Mouse (Mus musculus): ENCODE data around the gene Kcnn3.

Kcnn3 gene

DNA sequence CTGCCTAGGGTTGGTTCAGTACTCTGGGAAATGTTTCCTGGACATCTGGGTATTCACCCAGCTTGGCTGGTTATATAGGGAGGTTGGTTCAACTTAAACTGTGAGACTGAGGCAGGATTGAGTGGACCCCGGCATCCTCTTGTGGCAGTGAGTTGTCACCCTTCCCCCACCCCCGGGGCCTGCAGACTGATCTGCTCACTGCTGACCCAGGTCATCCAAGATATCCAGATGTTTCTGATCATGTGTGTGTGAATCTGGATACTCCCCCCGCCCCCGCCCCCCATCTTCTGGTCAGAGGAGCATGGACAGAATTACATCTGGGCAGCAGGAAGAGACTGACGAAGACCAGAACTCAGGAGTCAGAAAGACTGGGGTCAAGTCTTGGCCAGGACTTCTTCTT, 45.4 kb downstream of the Kcnn3 start:
- DNase-seq (ENCODE audit: low read depth), result no peak

DNA sequence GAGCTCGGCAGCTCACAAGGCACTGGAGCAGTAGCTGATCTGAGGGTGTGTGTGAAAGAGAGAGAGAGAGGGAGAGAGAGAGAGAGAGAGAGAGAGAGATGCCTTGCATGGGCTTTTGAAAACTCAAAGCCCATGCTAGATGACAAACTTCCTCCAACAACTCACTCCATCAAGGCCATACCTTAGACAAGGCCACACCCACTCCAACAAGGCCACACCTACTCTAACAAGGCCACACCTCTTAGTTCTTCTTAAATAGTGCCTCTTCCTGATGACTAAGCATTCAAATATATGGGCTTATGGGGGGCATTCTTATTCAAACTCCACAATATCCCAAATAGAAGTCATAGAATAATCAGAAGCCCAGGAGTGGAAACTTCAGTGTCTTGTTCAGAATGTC, 49.1 kb downstream of the Kcnn3 start:
- DNase-seq (ENCODE audit: low read depth), result no peak

DNA sequence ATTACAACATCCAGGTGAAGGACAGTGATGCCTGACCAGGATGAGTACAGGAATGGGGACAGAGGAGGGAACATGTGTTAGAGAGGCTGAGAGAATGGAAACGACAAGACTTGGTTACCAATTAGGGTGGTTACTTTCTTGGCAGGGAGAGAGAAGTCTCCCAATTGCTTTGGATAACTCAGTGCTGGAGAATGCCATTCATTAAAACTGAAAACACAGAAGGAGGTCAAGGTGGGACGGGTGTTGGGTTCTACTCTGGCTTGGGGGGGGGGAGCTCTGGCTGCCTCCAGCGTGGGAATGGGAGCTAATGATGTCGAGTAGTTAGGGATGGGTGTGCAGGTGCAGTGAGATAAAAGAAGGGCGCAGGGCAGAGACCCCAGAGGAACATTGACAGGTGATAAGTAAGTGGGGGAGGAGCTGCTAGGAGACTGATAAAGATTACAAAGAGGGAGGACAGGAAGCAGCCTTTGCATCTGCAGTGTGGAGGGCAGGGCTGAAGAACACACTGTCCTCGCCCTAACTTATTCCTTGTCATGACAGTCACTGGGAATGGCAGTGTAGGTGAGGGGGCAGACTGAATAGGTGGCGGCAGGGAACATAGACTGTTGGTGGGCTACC, 49.9 kb downstream of the Kcnn3 start:
- no peak for DNase-seq (ENCODE audit: low read depth)

GRCm38 (mm10) chr3:89570362-89570761, 50.4 kb downstream of the Kcnn3 start:
- DNase-seq (ENCODE audit: low read depth), result no peak

DNA sequence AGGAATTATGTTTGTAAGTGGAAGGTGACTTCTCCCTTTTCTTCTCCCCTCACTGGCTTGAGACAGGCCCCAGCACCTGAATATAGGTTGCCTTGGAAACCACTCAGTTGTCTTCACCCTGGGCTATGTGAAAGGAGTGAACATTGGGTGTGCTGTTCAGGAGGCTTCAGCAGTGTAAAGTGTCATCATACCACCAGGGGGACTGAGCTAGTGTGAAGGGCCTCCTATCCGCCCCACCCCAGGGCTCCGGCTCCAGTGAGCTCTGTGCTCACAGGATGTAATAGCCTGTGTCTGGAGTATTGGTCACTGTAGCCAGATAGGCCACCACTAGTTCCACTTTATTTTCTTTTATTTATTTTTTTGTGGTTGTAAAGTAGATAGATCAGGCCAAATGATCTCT, 54.3 kb downstream of the Kcnn3 start:
- peak; percentile 45 for DNase-seq (ENCODE audit: low read depth)

- peak; percentile 37 for DNase-seq (ENCODE audit: low read depth)
These were observed 56.4 kb downstream of the Kcnn3 start for GRCm38 (mm10) chr3:89576381-89576780.

DNA sequence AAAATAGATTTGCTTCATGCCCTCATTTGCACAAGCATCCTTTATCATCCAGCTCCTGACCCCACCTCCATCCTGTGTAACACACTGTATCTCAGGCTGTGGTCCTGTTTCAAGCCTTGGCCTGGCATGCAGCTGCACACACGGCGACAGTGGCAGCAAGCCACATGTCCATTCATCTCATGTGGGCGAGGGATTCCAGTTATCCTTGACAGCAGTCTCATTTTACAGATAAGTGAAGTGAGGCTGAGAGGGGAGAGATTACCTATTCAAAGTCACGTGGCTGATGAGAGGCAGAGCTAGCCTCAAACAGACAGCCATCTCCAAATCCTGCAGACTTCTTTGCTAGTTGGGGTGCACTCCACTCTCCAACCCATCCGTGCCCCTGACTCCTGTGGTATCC, 57.2 kb downstream of the Kcnn3 start:
- no peak for DNase-seq (ENCODE audit: low read depth)

DNA sequence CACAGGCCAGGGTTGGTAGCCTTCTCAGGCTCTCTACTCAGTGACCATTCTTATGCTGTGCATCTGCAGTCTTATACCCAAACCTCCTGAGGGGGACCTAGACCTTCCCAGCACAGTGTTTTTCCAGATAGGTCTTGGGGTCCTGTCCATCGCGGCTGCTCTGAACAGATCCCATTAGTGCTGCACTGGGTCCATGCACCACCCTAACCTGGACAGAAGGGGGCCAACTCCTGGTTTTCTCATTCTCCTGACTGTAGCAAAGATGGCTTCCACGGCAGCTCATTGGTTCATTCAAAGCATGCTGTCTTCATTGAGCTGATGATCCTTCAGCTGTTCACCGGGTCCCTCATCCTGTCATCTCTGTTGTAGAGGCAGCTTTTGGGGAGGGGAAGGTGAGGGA, 58.1 kb downstream of the Kcnn3 start:
- no peak for DNase-seq (ENCODE audit: low read depth)

DNA sequence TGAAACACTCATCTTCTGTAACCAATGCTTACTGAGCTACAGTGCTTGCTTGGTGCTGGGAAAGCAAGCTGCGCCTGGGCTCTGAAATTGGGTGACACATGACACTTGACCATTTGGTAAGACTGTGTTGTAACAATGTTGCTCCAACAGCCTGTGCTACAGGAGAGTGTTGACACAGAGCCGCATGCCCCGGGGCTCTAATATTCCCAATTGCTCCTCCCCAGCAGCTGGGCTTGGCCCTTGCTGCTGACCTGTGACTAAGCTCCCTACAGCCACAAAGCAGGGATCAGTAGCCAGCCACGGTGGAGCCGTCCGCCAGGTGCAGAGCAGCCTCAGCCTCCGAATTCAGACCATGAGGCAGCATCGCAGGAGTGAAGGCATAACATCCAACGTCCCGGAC, 58.8 kb downstream of the Kcnn3 start:
- DNase-seq (ENCODE audit: low read depth), result peak; percentile 61

- no peak for DNase-seq (ENCODE audit: low read depth)
These were observed 64.3 kb downstream of the Kcnn3 start for GRCm38 (mm10) chr3:89584254-89584653.

- DNase-seq (ENCODE audit: low read depth), result no peak
These were observed 68.5 kb downstream of the Kcnn3 start for GRCm38 (mm10) chr3:89588436-89588835.

DNA sequence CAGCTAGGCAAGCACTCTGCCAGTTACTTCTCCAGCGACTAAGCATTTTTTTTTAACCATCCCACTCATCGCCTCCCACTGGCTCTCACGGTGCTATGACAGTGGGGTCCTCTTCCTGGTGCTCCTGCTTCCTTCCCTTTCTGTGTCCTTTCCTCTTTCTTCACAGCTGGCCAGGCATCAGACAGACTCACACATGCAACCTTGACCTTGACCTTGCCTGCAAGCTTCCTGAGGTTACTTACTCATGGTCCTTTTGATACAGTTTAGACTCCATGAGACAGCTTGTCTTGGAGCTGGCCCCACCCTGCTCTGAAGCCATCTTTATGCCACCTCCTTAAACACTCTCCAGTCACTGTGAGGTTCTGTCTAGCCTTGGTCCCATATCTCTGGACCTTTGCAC, 69.4 kb downstream of the Kcnn3 start:
- DNase-seq (ENCODE audit: low read depth), result peak; percentile 46

GRCm38 (mm10) chr3:89590386-89590785, 70.4 kb downstream of the Kcnn3 start:
- DNase-seq (ENCODE audit: low read depth), result no peak

GRCm38 (mm10) chr3:89591461-89591860, 71.5 kb downstream of the Kcnn3 start:
- DNase-seq (ENCODE audit: low read depth), result no peak

DNA sequence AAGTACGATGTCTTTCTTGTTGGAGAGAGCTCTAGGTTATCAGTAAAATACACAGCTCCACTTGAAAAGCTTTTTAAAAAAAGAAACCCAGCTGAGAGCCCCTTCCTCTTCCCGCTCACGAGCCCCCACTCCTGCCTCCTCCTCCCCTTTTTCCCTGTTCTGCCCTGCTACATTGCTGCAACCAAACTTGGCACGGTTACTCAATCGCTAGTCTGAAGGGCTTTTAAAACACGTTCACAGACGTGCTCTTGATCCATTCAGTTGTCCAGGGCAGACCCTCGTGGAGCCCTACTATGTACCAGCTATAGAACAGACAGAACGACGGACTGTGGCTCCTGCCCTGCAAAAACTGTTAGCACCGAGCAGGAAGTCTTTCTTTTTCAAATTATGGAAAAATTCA, 72.8 kb downstream of the Kcnn3 start:
- no peak for DNase-seq (ENCODE audit: low read depth)

DNA sequence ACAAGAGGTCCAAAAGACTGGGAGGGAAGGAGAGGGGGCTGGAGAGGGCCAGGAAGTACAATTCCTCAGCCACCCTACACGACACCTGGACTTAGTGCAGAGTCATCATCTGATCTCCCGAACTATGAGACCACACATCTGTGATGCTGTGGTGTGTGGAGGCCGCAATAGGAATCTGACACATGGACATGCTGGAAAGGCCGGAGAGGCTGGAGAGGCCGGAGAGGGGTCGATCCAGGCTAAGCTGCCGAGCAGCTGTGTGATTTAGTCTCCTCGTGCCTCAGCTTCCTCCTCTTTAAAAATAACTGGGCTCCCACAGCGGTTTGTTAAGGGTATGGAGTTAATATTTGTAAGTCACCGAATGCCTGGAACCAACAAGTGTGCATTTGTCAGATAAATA, 73.6 kb downstream of the Kcnn3 start:
- DNase-seq (ENCODE audit: low read depth), result no peak

DNA sequence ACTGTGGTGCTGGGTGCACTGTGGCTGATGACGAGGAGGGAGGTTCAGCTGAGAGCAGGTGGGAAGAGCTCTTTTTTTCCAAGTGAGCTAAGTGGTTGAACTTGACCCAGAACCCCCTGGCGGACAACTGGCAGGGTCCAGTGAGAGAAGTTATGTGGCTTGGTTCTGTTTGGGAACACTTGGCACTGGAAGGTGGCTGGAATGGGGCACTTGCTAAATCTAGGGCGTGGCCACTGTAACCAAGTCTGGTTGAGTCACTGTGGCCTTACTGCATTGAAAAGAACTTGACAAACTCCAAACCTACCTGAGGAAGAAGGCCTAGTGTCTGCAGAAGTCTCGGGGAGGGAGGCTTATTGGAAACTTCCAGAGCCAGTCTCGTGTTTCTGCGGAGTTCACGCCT, 78.4 kb downstream of the Kcnn3 start:
- no peak for DNase-seq (ENCODE audit: low read depth)

- peak; percentile 21 for DNase-seq (ENCODE audit: low read depth)
These were observed 79.0 kb downstream of the Kcnn3 start for GRCm38 (mm10) chr3:89598967-89599366.

DNA sequence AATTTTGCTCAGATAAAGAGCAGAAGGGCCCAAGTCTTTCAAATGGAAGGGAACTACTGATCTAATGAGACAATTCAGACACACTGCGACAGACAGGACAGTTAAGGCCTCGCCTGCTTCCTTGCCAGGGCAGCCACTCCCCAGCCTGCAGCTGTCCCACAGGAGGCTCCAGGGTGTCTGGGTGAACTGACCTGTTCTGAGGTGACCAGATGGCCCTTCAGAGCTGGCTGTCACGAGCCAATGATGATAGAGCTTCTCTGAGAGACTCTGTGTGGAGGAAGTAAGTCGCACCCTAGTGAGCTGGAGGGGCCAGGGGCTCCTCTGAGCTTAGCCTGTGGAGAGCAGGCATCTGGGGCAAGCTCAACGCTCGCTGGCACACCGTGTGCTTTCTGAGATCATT, 81.1 kb downstream of the Kcnn3 start:
- DNase-seq (ENCODE audit: low read depth), result no peak

DNA sequence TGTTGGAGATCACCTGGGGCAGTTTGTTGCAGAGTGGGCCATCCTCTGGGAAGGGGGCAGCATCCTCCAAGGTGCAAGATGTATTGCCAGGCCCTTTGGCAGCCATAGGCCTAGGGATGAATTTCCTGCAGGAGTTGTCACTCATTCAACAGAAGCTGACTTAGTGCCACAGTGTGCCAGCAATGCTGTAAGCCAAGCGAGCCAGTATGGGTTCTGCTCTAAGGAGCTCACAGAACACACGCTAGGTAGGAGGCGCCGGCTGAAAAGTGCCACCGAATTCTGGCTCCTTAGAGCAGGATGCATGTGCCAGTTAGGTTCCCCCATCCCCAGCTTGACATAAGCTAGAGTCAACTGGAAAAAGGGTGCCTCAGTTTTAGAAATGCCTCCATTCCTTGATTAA, 83.3 kb downstream of the Kcnn3 start:
- no peak for DNase-seq (ENCODE audit: low read depth)

DNA sequence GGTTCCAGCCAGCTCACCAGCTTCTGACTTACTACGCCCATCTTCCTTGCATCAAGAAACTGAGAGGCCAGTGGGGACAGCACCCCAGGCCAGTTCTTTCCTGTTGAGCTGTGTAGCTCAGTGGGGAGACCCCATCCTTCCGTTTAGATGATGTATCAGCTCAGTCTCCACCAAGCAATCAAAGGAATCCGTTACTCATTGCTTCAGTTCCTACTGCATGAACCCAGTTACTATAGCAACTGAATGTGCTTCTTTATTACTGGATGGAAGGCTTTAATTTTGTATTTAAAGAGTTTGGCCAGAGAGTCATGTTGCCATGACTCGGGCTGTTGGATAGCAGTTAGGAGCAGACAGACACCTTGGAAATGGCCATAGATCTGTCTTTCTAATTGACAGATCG, 85.3 kb downstream of the Kcnn3 start:
- no peak for DNase-seq (ENCODE audit: low read depth)

DNA sequence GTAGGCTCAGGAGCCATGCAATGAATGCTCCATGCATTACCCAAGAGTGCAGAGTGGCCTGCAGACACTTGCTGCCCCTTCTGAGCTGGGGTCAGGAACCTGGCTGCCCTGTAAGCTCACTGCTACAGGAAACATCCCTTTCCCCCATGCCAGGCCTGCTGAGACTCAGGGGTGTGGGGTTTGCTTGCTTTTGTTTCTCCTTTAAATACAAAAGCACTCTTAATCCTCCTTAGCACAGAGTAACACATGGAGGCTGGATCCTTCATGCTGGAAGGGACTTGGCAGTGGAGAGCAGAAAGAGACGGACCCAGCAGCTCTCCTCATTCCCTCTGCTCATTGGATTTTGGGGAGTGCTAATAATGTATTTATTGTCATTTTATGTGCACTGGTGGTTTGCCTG, 87.4 kb downstream of the Kcnn3 start:
- no peak for DNase-seq (ENCODE audit: low read depth)

DNA sequence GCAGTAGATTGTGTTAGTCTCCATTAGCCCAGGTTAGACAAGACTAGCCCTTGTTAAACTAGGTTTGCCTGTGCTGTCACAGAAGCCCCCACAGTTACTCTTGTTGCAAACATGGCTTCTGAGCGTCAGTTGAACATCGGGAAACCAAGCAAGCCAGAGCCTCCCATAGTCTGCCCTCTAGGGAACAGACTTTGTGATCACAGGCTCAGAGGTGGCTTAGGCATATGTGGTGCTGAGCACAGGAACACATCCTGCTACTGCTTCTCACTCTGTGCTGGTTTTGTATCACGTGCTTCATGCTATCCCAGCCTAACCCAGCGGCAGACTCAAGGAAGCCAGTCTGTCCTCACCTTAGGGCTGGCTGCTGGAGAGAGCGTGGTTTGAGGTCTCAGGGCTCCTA, 92.1 kb downstream of the Kcnn3 start:
- no peak for DNase-seq (ENCODE audit: low read depth)
